Mouse (Mus musculus) heart, postnatal 0 days (tissue): ENCODE data around the gene Ankfn1. TPM values are rescaled to one million over a fixed set of nuclear protein-coding genes. Genes with fewer than 3 reads are reported as not detected.

ENCODE experiments used
- ATAC-seq: fragments of 200-750 bp; cut with Nextera tagmentation; 2 replicates; pipeline ENCODE4 v1.8.0; 2017; ENCODE audit warnings: low read depth, moderate number of reproducible peaks, moderate library complexity; ENCODE audit not compliant: insufficient read depth
- DNase-seq: peaks from one replicate; pipeline ENCODE4 v3.0.0-alpha.2; 2016; ENCODE audit warnings: low spot score
- H3K27ac ChIP-seq: fragments of 300-500 bp; sonication (generic); 2 replicates; pipeline ENCODE4 v1.5.1; 2014; ENCODE audit warnings: low read depth, mild to moderate bottlenecking
- H3K27me3 ChIP-seq: fragments of 300-500 bp; sonication (generic); 2 replicates; pipeline ENCODE4 v1.6.1; 2014; ENCODE audit warnings: low read length, mixed read lengths; ENCODE audit not compliant: control insufficient read depth, insufficient read depth
- H3K36me3 ChIP-seq: fragments of 300-500 bp; sonication (generic); replicated peaks from 2 replicates; pipeline ENCODE4 v1.6.1; 2014; ENCODE audit warnings: low read length, mixed read lengths; ENCODE audit not compliant: control insufficient read depth, insufficient read depth
- H3K4me1 ChIP-seq: fragments of 300-500 bp; sonication (generic); 2 replicates; pipeline ENCODE4 v1.6.1; 2014; ENCODE audit warnings: antibody characterized with exemption; ENCODE audit not compliant: control insufficient read depth, insufficient read depth
- H3K4me2 ChIP-seq: fragments of 300-500 bp; sonication (generic); 2 replicates; pipeline ENCODE4 v1.6.1; 2014; ENCODE audit warnings: low read depth, mild to moderate bottlenecking, low read length, moderate library complexity
- H3K4me3 ChIP-seq: fragments of 300-500 bp; sonication (generic); 2 replicates; pipeline ENCODE4 v1.5.1; 2014; ENCODE audit warnings: low read depth, low read length
- H3K9ac ChIP-seq: fragments of 300-500 bp; sonication (generic); replicated peaks from 2 replicates; pipeline ENCODE4 v1.6.1; 2014; ENCODE audit warnings: low read depth, low read length, mixed read lengths
- H3K9me3 ChIP-seq: fragments of 300-500 bp; sonication (generic); replicated peaks from 2 replicates; pipeline ENCODE4 v1.6.1; 2016; ENCODE audit warnings: low read length; ENCODE audit not compliant: control insufficient read depth
- CTCF ChIP-seq: IDR thresholded peaks from 2 replicates; pipeline ENCODE4 v1.5.1; 2016; ENCODE audit warnings: antibody characterized with exemption, control low read depth, low read depth
- EP300 ChIP-seq: IDR thresholded peaks from 2 replicates; pipeline ENCODE4 v1.6.1; 2016; ENCODE audit warnings: antibody characterized with exemption, low read depth
- whole genome bisulfite sequencing: fragments of 180-500 bp; shearing (Covaris S2); extraction: QIAGEN DNeasy Blood & Tissue Kit; methylation state at CpG from one replicate; pipeline ENCODE4 v1.1.7; 2014; 5-methylcytosine and 5-hydroxymethylcytosine counted together
- polyA plus RNA-seq: library from polyadenylated mRNA; unstranded; fragments of >200 nt; fragmentation: Nextera tagmentation; extraction: Ambion mirVana; gene quantifications from 2 replicates; pipeline ENCODE4 v1.2.1, GENCODE M21; 2015
- total RNA-seq: library from RNA; depleted of rRNA; stranded (reverse); fragments of >200 nt; gene quantifications from 2 replicates; pipeline ENCODE4 v1.2.3, GENCODE M21; 2014; ENCODE audit warnings: low replicate concordance

Gene Ankfn1
- total and polyA plus RNA-seq, 2 experiments from 2014 or later: not detected

- no peak overlapping the region for H3K27ac ChIP-seq
- DNase-seq (no peak), ATAC-seq (no peak)
- no peak overlapping the region for H3K9ac ChIP-seq
- no peaks in the 10 kb centered on the region for H3K9me3 ChIP-seq
- H3K27me3 ChIP-seq: no peaks in the 10 kb centered on the region
- H3K4me1 ChIP-seq: no peaks in the 10 kb centered on the region
- TF ChIP-seq CTCF (no peak), EP300 (no peak)
- H3K4me3 ChIP-seq: no peak overlapping the region
- H3K36me3 ChIP-seq: no peaks in the 10 kb centered on the region
- WGBS: 91% methylated on average over 14 of the region's 14 CpGs
- no peak overlapping the region for H3K4me2 ChIP-seq
Measured at GRCm38 (mm10) chr11:89370941-89371340, 406.5 kb downstream of the Ankfn1 start.

GRCm38 (mm10) chr11:89370373-89370772, 407.1 kb downstream of the Ankfn1 start:
- Histone ChIP-seq H3K4me2 (no peak overlapping the region), H3K9me3 (no peaks in the 10 kb centered on the region), H3K4me3 (no peak overlapping the region), H3K27ac (no peak overlapping the region), H3K27me3 (no peaks in the 10 kb centered on the region), H3K36me3 (no peaks in the 10 kb centered on the region), H3K9ac (no peak overlapping the region), H3K4me1 (no peaks in the 10 kb centered on the region)
- peak; percentile 20 for DNase-seq
- ATAC-seq: peak; percentile 49
- WGBS: 55% methylated on average over 7 of the region's 7 CpGs
- TF ChIP-seq EP300: no peak
- TF ChIP-seq CTCF: no peak

GRCm38 (mm10) chr11:89363981-89364380, 413.5 kb downstream of the Ankfn1 start:
- ATAC-seq: no peak

GRCm38 (mm10) chr11:89360895-89361294, 416.6 kb downstream of the Ankfn1 start:
- H3K4me2 ChIP-seq: no peak overlapping the region
- DNase-seq (no peak), ATAC-seq (no peak)
- no peaks in the 10 kb centered on the region for H3K27me3 ChIP-seq
- WGBS: 49% methylated on average over 3 of the region's 3 CpGs
- no peak overlapping the region for H3K4me3 ChIP-seq
- no peak overlapping the region for H3K27ac ChIP-seq
- no peaks in the 10 kb centered on the region for H3K9me3 ChIP-seq
- TF ChIP-seq EP300 (no peak), CTCF (no peak)
- no peaks in the 10 kb centered on the region for H3K36me3 ChIP-seq
- no peaks in the 10 kb centered on the region for H3K4me1 ChIP-seq
- H3K9ac ChIP-seq: no peak overlapping the region

More at GRCm38 (mm10) chr11:89363981-89364380, 413.5 kb downstream of the Ankfn1 start:
- no peaks in the 10 kb centered on the region for H3K27me3 ChIP-seq
- no peak overlapping the region for H3K9ac ChIP-seq
- H3K4me1 ChIP-seq: no peaks in the 10 kb centered on the region
- TF ChIP-seq CTCF (no peak), EP300 (no peak)
- no peaks in the 10 kb centered on the region for H3K9me3 ChIP-seq
- no peak for DNase-seq
- H3K4me3 ChIP-seq: no peak overlapping the region
- H3K36me3 ChIP-seq: no peaks in the 10 kb centered on the region
- H3K4me2 ChIP-seq: no peak overlapping the region
- 78% methylated on average over 3 of the region's 3 CpGs for WGBS
- no peak overlapping the region for H3K27ac ChIP-seq

- ATAC-seq (no peak), DNase-seq (no peak)
- H3K9ac ChIP-seq: no peak overlapping the region
- H3K4me1 ChIP-seq: no peaks in the 10 kb centered on the region
- H3K9me3 ChIP-seq: no peaks in the 10 kb centered on the region
- TF ChIP-seq CTCF: no peak
- TF ChIP-seq EP300: no peak
- no peak overlapping the region for H3K4me2 ChIP-seq
- no peak overlapping the region for H3K4me3 ChIP-seq
- no peaks in the 10 kb centered on the region for H3K36me3 ChIP-seq
- H3K27ac ChIP-seq: no peak overlapping the region
- 80% methylated on average over 5 of the region's 5 CpGs for WGBS
- H3K27me3 ChIP-seq: no peaks in the 10 kb centered on the region
Measured at GRCm38 (mm10) chr11:89358546-89358945, 418.9 kb downstream of the Ankfn1 start.

GRCm38 (mm10) chr11:89356479-89356878, 421.0 kb downstream of the Ankfn1 start:
- DNase-seq (no peak), ATAC-seq (no peak)
- no peaks in the 10 kb centered on the region for H3K27me3 ChIP-seq
- H3K4me1 ChIP-seq: no peaks in the 10 kb centered on the region
- TF ChIP-seq EP300 (no peak), CTCF (no peak)
- no peak overlapping the region for H3K9ac ChIP-seq
- H3K36me3 ChIP-seq: no peaks in the 10 kb centered on the region
- H3K4me3 ChIP-seq: no peak overlapping the region
- H3K9me3 ChIP-seq: no peaks in the 10 kb centered on the region
- H3K27ac ChIP-seq: no peak overlapping the region
- H3K4me2 ChIP-seq: no peak overlapping the region
- 46% methylated on average over 2 of the region's 2 CpGs for WGBS
